Mouse (Mus musculus) urinary bladder, postnatal 14 days (tissue): ENCODE data around the gene Patz1.

Experiments used
- DNase-seq: peaks from one replicate; pipeline ENCODE4 v3.0.0; 2021; ENCODE audit warnings: low spot score

Gene Patz1

GRCm38 (mm10) chr11:3330566-3330965, 41.9 kb downstream of the Patz1 start:
- peak; percentile 90 for DNase-seq

GRCm38 (mm10) chr11:3330991-3331750, 42.5 kb downstream of the Patz1 start:
- DNase-seq, result no peak

GRCm38 (mm10) chr11:3331756-3332642, 43.3 kb downstream of the Patz1 start:
- DNase-seq, result peak; percentile 95

DNA sequence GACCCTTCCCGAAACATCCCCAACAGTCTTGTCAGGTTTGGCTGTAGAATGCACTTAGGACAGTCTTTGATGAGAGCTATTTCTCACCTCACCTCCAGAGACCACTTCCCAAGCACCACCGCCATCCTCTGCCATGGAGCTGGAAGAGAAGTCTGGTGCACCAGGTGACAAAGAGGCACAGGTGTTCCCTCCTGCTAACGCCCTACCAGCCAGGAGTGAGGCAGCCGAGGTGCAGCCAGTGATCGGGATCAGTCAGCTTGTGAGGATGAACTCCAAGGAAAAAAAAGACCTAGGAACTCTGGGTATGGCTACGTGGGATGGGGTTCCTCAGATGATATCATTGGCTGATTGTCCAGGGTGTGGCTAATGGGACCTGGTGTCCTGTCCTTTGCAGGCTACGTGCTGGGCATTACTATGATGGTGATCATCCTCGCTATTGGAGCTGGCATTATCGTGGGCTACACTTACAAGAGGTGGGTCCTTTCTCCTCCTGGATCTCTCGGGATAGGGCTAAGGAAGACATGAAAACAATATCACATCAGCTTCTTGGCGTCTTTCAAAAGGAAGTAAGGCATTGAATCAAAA, 44.5 kb downstream of the Patz1 start:
- no peak for DNase-seq

DNA sequence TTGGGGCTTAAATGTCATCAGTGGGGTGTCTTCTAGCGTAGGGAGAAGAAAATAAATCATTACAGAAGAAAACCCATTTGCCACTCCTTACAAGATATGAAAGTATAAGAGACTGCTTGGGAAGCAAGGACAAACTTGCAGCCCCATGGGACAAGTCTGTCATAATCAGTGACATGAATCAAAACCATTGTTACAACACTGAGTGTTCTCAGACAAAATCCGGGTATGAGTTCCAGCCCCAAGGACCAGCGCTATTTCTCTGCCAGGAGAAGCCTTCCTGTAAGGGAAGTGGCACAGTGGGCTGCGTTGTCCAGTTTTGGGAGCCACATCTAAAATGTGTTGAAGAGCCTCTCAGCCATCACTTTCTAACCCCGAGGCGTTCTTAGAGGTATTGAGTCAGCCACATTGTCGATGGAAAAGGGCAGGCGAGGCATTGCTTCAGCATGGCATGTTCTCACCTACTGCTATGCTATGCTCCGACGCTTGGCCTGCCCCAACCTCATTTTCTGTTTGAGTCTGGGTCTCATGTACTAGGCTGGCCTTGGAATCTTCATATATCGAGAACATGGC, 45.6 kb downstream of the Patz1 start:
- no peak for DNase-seq

- peak; percentile 74 for DNase-seq
These were observed 46.1 kb downstream of the Patz1 start for GRCm38 (mm10) chr11:3334711-3335316.

GRCm38 (mm10) chr11:3335651-3336216, 47.1 kb downstream of the Patz1 start:
- peak; percentile 59 for DNase-seq

DNA sequence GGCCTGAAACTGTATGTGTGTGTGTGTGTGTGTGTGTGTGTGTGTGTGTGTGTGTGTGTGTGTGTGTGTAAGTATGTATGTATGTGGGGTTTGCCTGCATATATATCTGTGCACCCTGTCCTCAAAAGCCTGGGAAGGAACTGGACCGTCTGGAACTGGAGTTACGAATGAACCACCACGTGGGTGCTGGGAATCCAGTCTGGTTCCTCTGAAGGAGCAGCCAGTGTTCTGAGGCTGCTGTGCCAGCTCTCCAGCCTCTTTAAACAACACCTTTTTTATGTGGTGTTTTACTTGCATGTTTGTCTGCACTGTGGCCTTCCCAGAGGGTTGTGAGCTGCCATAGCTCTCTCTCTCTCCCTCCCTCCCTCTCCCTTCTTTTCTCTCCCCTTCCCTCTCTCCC, 47.9 kb downstream of the Patz1 start:
- no peak for DNase-seq

DNA sequence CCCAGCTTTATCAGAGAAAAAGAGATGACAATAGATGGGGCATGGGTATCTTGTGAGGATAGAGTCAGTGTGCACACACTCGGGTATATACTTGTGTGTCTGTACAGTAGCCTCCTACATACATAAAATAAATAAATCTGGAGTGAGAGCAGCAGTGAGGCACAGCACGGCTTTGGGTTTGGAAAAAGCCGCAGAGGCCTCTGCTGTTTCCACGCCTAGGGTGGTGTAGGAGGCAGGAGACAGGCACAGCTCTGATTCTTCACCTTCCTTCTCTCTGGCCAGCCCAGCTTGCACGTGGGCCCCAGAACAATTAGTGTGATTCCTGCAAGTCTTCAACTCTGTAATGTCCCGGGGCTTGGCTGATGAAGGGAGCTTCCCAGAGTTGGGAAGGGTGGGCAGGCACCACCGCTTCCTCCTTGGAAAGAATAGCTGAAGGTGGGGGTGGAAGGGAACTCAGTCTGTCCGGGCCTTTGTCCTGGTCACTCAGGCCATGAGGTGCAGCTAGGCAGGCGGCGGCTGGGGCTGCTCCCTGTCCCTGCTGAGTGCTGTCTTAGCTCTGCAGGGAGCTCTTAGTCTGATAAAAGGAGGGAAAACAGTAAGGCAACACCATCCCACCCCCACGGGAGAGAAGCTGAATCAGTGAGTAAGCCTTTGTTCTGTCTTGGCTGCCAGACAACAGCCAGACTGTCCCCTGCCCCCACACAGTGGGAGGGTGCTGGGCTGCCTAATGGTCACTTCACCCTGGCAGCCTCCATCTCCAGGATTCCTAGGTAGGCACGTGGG, 48.7 kb downstream of the Patz1 start:
- peak; percentile 51 for DNase-seq

- DNase-seq, result no peak
These were observed 49.3 kb downstream of the Patz1 start for GRCm38 (mm10) chr11:3337961-3338360.

GRCm38 (mm10) chr11:3341476-3341875, 52.8 kb downstream of the Patz1 start:
- DNase-seq, result no peak

DNA sequence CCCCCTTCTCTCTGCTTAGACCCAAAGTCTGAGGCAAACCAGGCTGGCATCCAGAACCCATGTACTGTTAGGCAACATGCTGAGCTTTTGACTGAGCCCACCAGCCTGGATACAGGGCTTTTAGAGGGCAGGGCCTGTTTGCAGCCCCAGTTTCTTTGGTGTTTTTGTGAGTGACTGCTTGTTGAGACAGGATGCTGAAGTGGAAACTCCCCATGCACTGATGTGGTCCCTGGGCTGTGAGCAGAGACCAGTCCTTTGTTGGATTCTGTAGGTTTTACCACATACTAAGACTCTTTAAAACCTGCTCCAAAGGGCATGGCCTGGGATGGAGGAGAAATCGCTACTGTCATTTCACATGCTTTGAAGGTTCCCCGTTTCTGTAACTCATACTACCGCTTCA, 56.2 kb downstream of the Patz1 start:
- DNase-seq, result no peak

DNA sequence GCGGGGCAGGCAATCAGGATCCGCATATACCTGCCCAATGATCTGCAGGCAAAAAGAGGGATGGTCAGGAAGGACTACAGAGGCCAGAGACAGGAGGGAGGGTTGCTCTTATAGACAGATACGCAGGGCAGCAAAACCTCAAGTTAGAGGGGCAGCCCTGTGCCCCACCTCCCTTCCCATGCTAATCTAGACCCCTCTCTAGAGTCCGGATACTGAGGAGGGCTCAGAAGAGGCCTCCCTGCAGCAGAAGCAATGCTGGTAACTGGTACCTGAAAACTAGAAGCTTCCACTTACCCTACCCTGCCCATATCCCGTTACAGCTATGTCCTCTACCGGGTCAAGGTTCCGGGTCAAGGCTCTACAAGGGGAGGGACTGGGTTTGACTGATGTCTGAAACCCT, 57.7 kb downstream of the Patz1 start:
- no peak for DNase-seq

DNA sequence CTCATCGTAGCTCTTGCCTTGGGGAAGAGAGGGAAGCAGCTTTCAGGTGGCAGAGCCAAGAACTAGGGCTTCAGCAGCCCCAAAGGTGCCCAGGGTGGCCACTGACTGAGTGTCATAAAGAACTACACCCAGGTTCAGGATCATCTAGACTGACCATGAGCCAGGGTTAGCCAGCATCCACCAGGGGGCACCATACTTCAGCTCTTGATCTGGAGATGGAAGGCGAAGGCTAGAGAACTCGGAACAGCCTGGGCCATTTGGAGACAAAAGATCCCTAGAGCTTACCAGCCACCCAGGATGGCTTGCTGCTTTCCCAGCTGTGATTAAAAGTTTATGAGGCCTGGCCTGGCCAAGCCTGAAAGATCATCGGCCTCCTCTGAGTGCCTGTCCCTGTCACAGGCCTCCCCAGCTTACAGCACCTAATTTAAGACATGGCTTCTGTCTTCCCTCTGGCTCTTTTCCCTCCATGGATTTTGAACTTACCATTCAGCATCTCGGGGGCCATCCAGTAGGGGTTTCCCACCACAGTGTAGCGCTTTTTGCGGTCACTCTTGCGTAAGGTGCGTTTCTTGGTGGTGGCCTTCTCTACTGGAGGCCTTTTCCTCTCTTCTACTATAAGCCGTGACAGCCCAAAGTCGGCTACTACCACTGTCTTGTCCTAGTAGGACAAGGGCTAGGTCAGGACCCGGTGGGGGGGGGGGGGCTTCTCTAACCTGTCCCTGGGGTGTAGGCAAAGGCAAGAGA, 58.6 kb downstream of the Patz1 start:
- DNase-seq, result peak; percentile 92

DNA sequence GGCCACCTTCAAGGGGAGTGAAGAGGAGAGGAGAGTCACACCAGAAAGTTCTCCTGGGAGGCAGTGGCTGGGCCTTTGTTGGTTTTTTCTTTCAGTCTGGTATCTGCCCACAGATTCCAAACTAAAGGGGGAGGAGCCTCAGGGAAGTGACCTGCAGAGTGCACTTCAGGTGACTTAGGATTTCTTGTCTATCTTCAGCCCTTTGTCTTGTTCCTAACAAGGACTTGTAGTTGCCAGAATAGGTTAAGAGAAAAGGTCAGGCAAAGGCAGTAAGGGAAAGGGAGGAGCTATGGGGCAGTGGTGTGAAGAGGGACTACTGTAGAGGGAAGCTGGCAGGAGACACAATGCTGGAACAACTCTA, 59.1 kb downstream of the Patz1 start:
- DNase-seq, result no peak

GRCm38 (mm10) chr11:3348576-3349342, 60.1 kb downstream of the Patz1 start:
- DNase-seq, result peak; percentile 71

GRCm38 (mm10) chr11:3349343-3349695, 60.6 kb downstream of the Patz1 start:
- DNase-seq, result no peak

DNA sequence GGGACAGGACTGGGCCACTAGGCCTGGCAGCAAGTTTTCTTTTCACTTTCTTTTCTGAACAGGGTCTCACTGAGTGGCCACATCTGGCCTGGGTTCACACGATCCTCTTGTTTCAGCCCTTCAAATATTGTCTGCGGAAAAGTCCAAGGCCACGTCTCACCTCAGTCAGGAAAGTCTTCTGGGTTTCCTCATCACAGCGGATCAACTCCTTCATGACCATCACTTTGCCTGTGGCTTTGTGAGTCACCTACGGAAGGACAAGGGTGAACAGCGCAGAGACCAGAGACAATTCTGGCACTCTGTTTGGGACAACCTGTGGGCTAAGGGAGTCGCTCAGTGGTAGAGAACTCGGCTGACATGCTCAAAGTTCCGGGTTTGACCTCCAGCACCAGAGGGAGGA, 63.5 kb downstream of the Patz1 start:
- no peak for DNase-seq

DNA sequence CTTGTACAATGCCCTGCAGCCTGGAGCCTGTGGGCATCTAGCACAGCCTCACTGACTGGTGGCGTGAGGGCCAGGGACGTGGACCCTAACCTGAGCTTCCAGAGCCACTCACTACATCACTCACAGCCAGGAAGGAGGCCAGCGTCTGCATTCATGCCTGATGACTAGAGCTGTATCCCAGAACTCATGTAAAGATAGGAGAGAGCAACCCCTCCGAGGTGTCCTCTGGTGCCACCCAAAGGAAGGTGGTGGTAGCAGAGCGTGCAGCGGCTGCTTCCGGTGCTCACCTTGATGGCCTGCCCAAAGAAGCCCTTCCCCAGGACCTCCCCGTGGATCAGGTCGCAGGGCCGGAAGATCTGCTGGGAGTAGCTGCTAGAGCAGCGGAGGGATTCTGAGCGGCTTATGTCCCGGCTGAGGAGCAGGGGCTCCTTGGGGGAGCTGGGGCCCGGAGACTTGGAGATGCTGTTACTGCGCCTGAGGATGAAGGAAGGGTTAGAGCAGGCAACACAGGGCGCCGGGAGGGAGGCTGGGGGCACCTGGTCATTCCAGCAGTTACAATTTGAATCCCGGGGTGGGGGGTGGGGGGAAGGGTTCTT, 64.4 kb downstream of the Patz1 start:
- no peak for DNase-seq
